Mouse (Mus musculus) cerebral cortex, adult 2 months (tissue): ENCODE measurements around the gene Chordc1.

ENCODE experiments used
- whole genome bisulfite sequencing: fragments of 180-500 bp; shearing (Covaris S2); methylation state at CpG from one replicate; pipeline ENCODE4 v1.1.7; 2018; 5-methylcytosine and 5-hydroxymethylcytosine counted together

Gene Chordc1

GRCm38 (mm10) chr9:18291571-18292429 lies at the start of gene Chordc1:
Chordc1 (plus strand) TSS chr9:18292125.
- 2% methylated on average over 49 of the region's 49 CpGs for WGBS

GRCm38 (mm10) chr9:18275901-18276300 lies 16.0 kb upstream of the Chordc1 start:
- WGBS, result 96% methylated on average over 1 of the region's 1 CpGs

- WGBS, result 56% methylated on average over 2 of the region's 2 CpGs
Measured at GRCm38 (mm10) chr9:18276844-18277243, 15.1 kb upstream of the Chordc1 start.

DNA sequence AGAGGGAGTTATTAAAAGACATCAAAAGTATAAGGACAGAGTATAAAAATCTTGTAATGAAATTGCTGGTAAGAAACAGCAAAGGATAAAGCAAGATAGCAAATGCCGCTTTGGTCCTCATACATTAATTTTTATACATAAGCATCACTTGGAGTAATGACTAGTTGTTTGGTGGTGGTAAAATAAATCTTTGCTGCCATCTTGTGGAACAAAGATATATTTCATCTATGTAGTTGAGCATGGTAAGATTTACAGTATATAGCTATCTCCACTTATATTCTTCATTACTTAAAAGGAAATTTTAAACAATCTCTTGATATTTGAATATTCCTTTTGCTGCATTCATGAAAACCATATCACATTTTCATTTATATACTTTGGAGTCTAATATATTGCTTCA lies 14.4 kb upstream of the Chordc1 start:
- 29% methylated on average over 1 of the region's 1 CpGs for WGBS

DNA sequence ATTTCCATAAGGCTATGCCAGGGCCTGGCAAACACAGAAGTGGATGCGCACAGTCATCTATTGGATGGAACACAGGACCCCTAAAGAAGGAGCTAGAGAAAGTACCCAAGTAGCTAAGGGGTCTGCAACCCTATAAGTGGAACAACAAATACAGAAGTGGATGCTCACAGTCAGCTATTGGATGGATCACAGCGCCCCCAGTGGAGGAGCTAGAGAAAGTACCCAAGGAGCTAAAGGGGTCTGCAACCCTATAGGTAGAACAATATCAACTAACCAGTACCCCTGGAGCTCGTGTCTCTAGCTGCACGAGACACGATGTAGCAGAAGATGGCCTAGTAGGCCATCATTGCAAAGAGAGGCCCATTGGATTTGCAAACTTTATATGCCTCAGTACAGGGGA lies 13.2 kb upstream of the Chordc1 start:
- WGBS, result 29% methylated on average over 5 of the region's 5 CpGs

DNA sequence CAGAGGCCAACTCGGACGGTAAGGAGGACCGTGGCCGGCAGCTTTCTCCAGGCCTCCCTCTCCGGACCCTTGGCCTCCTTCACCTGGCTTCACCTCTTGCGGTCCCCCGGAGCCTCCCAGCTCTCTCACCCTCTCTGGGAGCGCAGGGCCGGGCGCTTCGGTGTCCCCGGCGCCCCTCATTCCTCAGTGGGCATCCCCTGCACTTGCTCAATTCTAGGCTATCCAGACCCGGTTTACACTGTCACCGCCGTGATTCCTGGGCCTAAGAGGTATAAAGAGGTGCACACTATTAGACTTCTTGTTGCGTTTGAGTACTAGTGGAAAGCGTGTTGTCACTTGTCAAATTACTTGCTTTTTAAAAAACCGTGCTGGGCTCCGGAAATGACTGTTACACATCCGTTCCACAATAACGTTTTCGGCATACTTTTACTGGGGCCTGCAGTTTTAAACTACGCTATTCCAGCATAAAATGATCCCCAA lies 558 bp downstream of the Chordc1 start:
- WGBS, result under 1% methylated on average over 24 of the region's 24 CpGs

- 31% methylated on average over 6 of the region's 6 CpGs for WGBS
Measured at GRCm38 (mm10) chr9:18293026-18293781, 1.3 kb downstream of the Chordc1 start.

DNA sequence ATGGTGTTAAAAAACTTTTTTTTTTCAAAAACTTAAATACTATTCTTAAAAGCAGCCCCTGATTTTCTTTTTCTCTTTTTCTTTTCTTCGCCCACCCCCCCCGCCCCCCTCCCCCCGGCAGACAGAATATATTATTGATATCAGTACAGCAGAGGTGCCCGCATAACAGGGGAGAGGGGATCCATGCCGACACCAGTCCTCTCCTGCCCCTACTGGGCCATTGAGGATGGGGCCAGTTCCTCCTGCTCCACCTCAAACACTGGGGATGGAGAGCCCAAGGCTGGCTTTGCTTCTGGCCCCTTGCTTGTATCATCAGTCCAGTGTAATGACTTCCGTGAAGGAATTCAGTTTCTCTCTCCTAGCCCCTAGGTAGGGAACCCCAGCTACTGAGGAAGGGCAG lies 6.4 kb downstream of the Chordc1 start:
- WGBS, result 78% methylated on average over 6 of the region's 6 CpGs

DNA sequence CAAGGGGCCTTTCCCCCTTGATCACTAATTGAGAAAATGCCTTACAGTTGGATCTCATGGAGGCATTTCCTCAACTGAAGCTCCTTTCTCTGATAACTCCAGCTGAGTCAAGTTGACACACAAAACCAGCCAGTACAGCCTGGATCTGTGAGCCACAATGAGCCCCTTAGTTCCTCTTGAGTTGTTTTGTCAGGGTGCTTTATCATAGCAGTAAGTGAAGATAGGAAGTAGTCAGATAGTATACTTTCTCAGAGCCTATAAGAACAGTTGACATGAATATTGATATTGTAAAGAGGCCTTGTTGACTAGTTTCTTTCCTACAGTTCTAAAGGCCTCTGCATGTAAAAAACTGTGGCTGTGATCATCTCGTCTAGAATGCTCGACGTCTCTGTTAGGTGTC lies 28.1 kb downstream of the Chordc1 start:
- 91% methylated on average over 3 of the region's 3 CpGs for WGBS
